8 mouse cellular contexts compared by ENCODE assay signal in genomic region chr15:98993865-98994264, GRCm38 (mm10). TPM values are rescaled to one million over a fixed set of nuclear protein-coding genes. Genes with fewer than 3 reads are reported as not detected.
A peak's percentile ranks its signal among the peaks of the same experiment; 100 is the strongest.
DNase-seq lines count a peak whose midpoint lies in the region; ATAC-seq and TF ChIP-seq lines count a peak whose summit lies in the region.

No protein-coding gene starts in this region.

- peak; percentile 90 to 99 (median 96) for TF ChIP-seq CTCF in MEL (IDR thresholded peaks at IDR 0.05 in 2 of 3, conservative IDR thresholded peaks at IDR 0.05 in 1 of 3; ENCODE audit: control insufficient read depth in 1 of 3, insufficient read depth in 1 of 3, low read depth in 2 of 3, low read length in 3 of 3, poor library complexity in 1 of 3, severe bottlenecking in 1 of 3)

- peaks cover 11 to 23% of the 10 kb centered on the region in 2 experiments for H3K4me1 ChIP-seq in MEL (ENCODE audit: control insufficient read depth in 1 of 2, insufficient read depth in 2 of 2, low read length in 2 of 2)
- peaks cover 38% of the 10 kb centered on the region for H3K4me1 ChIP-seq in forebrain, embryonic 16.5 days (replicated peaks; ENCODE audit: control insufficient read depth, insufficient read depth, low read length)
- peaks cover 32% of the 10 kb centered on the region for H3K4me1 ChIP-seq in hindbrain, embryonic 11.5 days (replicated peaks; ENCODE audit: control insufficient read depth, insufficient read depth, low read length)

- no peak; a peak in 1 of 4 replicates for TF ChIP-seq EP300 in MEL (IDR thresholded peaks at IDR 0.05; ENCODE audit: low read depth in 1 of 2, low read length in 2 of 2)

- no peaks in the 10 kb centered on the region for H3K27me3 ChIP-seq in MEL (ENCODE audit: control insufficient read depth in 1 of 2, insufficient read depth in 2 of 2, low read length in 2 of 2)
- H3K27me3 ChIP-seq in forebrain, embryonic 16.5 days (replicated peaks; ENCODE audit: control insufficient read depth, insufficient read depth, low read length): no peaks in the 10 kb centered on the region
- H3K27me3 ChIP-seq in hindbrain, embryonic 11.5 days (ENCODE audit: control insufficient read depth, insufficient read depth, low read length): no peaks in the 10 kb centered on the region

- H3K79me2 ChIP-seq in MEL (ENCODE audit: control insufficient read depth, insufficient read depth, low read length, poor library complexity): peaks cover 3% of the 10 kb centered on the region; the same call in 1 of the 2 replicates

- no peak for TF ChIP-seq POLR2A in MEL (IDR thresholded peaks at IDR 0.05; ENCODE audit: control insufficient read depth in 1 of 2, insufficient read depth in 1 of 2, low read depth in 1 of 2, low read length in 2 of 2, poor library complexity in 1 of 2)

- peak overlapping the region; percentile 89 for H3K27ac ChIP-seq in MEL (ENCODE audit: control insufficient read depth, low read depth, low read length)
- no peak overlapping the region for H3K27ac ChIP-seq in forebrain, embryonic 16.5 days (ENCODE audit: low read length)
- no peak overlapping the region for H3K27ac ChIP-seq in hindbrain, embryonic 11.5 days (ENCODE audit: low read depth, low read length)

- H3K9me3 ChIP-seq in MEL (replicated peaks; ENCODE audit: insufficient read depth, low read length): no peaks in the 10 kb centered on the region
- H3K9me3 ChIP-seq in forebrain, embryonic 16.5 days (ENCODE audit: control insufficient read depth, low read length): no peaks in the 10 kb centered on the region
- H3K9me3 ChIP-seq in hindbrain, embryonic 11.5 days (ENCODE audit: control insufficient read depth, low read length): no peaks in the 10 kb centered on the region

- WGBS in forebrain, embryonic 16.5 days: under 1% methylated on average over 11 of the region's 11 CpGs
- WGBS in hindbrain, embryonic 11.5 days: 3% methylated on average over 11 of the region's 11 CpGs

- DNase-seq in MEL (ENCODE audit: low read depth, low spot score): peak; percentile 99
- DNase-seq in cerebellum, adult 18-20 months: peak; percentile 86 to 88
- peak; percentile 94 for DNase-seq in hindbrain, embryonic 11.5 days (ENCODE audit: low spot score)
- peak; percentile 81 for DNase-seq in layer of hippocampus, adult 9-11 months
- DNase-seq in lung, postnatal 25 days (ENCODE audit: low spot score): peak; percentile 91
- peak; percentile 94 for DNase-seq in retina, postnatal 1 day
- peak; percentile 94 for DNase-seq in thymus, postnatal 4 days

- peak overlapping the region; percentile 77 for H3K4me2 ChIP-seq in forebrain, embryonic 16.5 days (ENCODE audit: low read length)
- peak overlapping the region; percentile 62; the same call in 1 of the 2 replicates for H3K4me2 ChIP-seq in hindbrain, embryonic 11.5 days (replicated peaks; ENCODE audit: low read depth, low read length)

- peak overlapping the region in 1 of 2 experiments; percentile 78; a peak in 3 of 4 replicates for H3K4me3 ChIP-seq in MEL (ENCODE audit: control insufficient read depth in 1 of 2, insufficient read depth in 1 of 2, low read depth in 2 of 2, low read length in 2 of 2)
- peak overlapping the region; percentile 43 for H3K4me3 ChIP-seq in forebrain, embryonic 16.5 days (replicated peaks; ENCODE audit: low read length)
- H3K4me3 ChIP-seq in hindbrain, embryonic 11.5 days (ENCODE audit: low read depth, low read length): no peak overlapping the region; the same call in 1 of the 2 replicates

- 0 out of 2 replicates have a peak, but pooled peaks have one; percentile 21 for ATAC-seq in forebrain, embryonic 16.5 days
- no peak for ATAC-seq in hindbrain, embryonic 11.5 days (ENCODE audit: low FRiP score)

- TF ChIP-seq RAD21 in MEL (IDR thresholded peaks at IDR 0.05; ENCODE audit: low read depth, low read length): peak; percentile 85

- H3K9ac ChIP-seq in MEL (ENCODE audit: control insufficient read depth, low read depth, low read length, poor library complexity, severe bottlenecking): peak overlapping the region; percentile 84
- H3K9ac ChIP-seq in forebrain, embryonic 16.5 days (replicated peaks; ENCODE audit: low read depth, low read length): no peak overlapping the region; the same call in 1 of the 2 replicates
- H3K9ac ChIP-seq in hindbrain, embryonic 11.5 days (ENCODE audit: low read depth, low read length): no peak overlapping the region

- H3K36me3 ChIP-seq in MEL (ENCODE audit: control insufficient read depth in 1 of 2, insufficient read depth in 2 of 2, low read length in 2 of 2): peaks cover 0 to 14% of the 10 kb centered on the region in 2 experiments; a peak in 2 of 4 replicates
- H3K36me3 ChIP-seq in forebrain, embryonic 16.5 days (ENCODE audit: control insufficient read depth, insufficient read depth): no peaks in the 10 kb centered on the region
- H3K36me3 ChIP-seq in hindbrain, embryonic 11.5 days (ENCODE audit: control insufficient read depth, insufficient read depth, low read length): no peaks in the 10 kb centered on the region

TF ChIP-seq in MEL, 35 proteins besides CTCF, POLR2A, EP300 and RAD21 (continues in another document):
- TF ChIP-seq ZNF384 (IDR thresholded peaks at IDR 0.05; ENCODE audit: low read depth, low read length) (peak; percentile 80), ZKSCAN1 (IDR thresholded peaks at IDR 0.05; ENCODE audit: low read depth, low read length) (no peak), JUND (IDR thresholded peaks at IDR 0.05; ENCODE audit: low read depth, low read length) (peak; percentile 42; the same call in 1 of the 2 replicates), ZMIZ1 (IDR thresholded peaks at IDR 0.05; ENCODE audit: low read depth, low read length) (no peak), RCOR1 (IDR thresholded peaks at IDR 0.05; ENCODE audit: low read depth, low read length) (no peak), GATA1 (IDR thresholded peaks at IDR 0.05; ENCODE audit: low read depth, low read length) (peak; percentile 63), MXI1 (IDR thresholded peaks at IDR 0.05; ENCODE audit: low read depth, low read length) (peak; percentile 90), ETS1 (IDR thresholded peaks at IDR 0.05; ENCODE audit: low read depth, low read length) (peak; percentile 63), MYB (IDR thresholded peaks at IDR 0.05; ENCODE audit: low read depth, low read length) (no peak), HCFC1 (IDR thresholded peaks at IDR 0.05; ENCODE audit: low read depth, low read length) (peak; percentile 57; the same call in 1 of the 2 replicates), USF2 (IDR thresholded peaks at IDR 0.05; ENCODE audit: borderline replicate concordance in 1 of 2, insufficient read depth in 1 of 2, low read depth in 1 of 2, low read length in 2 of 2) (no peak), SMC3 (IDR thresholded peaks at IDR 0.05; ENCODE audit: low read depth, low read length) (peak; percentile 94), USF1 (IDR thresholded peaks at IDR 0.05; ENCODE audit: low read depth, low read length) (no peak), ELF1 (IDR thresholded peaks at IDR 0.05; ENCODE audit: low read depth, low read length) (no peak), SIN3A (IDR thresholded peaks at IDR 0.05; ENCODE audit: low read length) (peak; percentile 85), MAFK (IDR thresholded peaks at IDR 0.05; ENCODE audit: borderline replicate concordance, low read depth, low read length) (no peak), MEF2A (IDR thresholded peaks at IDR 0.05; ENCODE audit: extremely low read depth, insufficient replicate concordance, low read depth, low read length, poor library complexity, severe bottlenecking) (no peak), NELFE (IDR thresholded peaks at IDR 0.05; ENCODE audit: low read depth, low read length) (peak; percentile 20; the same call in 1 of the 2 replicates), ZC3H11A (IDR thresholded peaks at IDR 0.05; ENCODE audit: low read depth, low read length) (peak; percentile 83), CHD1 (IDR thresholded peaks at IDR 0.05; ENCODE audit: low read depth, low read length) (peak; percentile 95; the same call in 1 of the 2 replicates), TCF12 (IDR thresholded peaks at IDR 0.05; ENCODE audit: low read depth, low read length) (0 out of 2 replicates have a peak, but pooled peaks have one; percentile 24), TBP (IDR thresholded peaks at IDR 0.05; ENCODE audit: low read depth, low read length) (peak; percentile 73), MYC (IDR thresholded peaks at IDR 0.05; ENCODE audit: low read depth, low read length) (peak; percentile 94), MAX (IDR thresholded peaks at IDR 0.05; ENCODE audit: low read length) (peak; percentile 82), E2F4 (IDR thresholded peaks at IDR 0.05; ENCODE audit: borderline replicate concordance, low read depth, low read length) (no peak)

RNA-seq across cellular contexts. Expression of gene Tuba1c, which starts 35.8 kb away (rescaled TPM):
- total RNA-seq in MEL (2012; rRNA removed): 163 and 201 TPM in 2 replicates
- 100 to 1,000 TPM in 1 of 2 experiments, not detected in 1; 129 TPM for polyA plus RNA-seq in MEL (2012; ENCODE audit: insufficient read depth in 1 of 2, insufficient read length in 2 of 2, low read depth in 1 of 2, low replicate concordance in 2 of 2, missing spikeins in 1 of 2)
- polyA plus RNA-seq in forebrain, embryonic 16.5 days (2015; fragmentation: Nextera tagmentation; extraction: Ambion mirVana): 42.1 and 48.9 TPM in 2 replicates
- polyA plus RNA-seq in hindbrain, embryonic 11.5 days (2014; fragmentation: Nextera tagmentation; extraction: Ambion mirVana): 93.2 and 95.2 TPM in 2 replicates

RNA-seq across cellular contexts. Expression of gene Tuba1a, which starts 40.4 kb away (rescaled TPM):
- 112 and 133 TPM in 2 replicates for total RNA-seq in MEL (2012; rRNA removed)
- 10 to 100 TPM in 1 of 2 experiments, not detected in 1; 83.6 TPM for polyA plus RNA-seq in MEL (2012; ENCODE audit: insufficient read depth in 1 of 2, insufficient read length in 2 of 2, low read depth in 1 of 2, low replicate concordance in 2 of 2, missing spikeins in 1 of 2)
- 16,411 and 16,831 TPM in 2 replicates for polyA plus RNA-seq in forebrain, embryonic 16.5 days (2015; fragmentation: Nextera tagmentation; extraction: Ambion mirVana)
- 8,897 and 9,833 TPM in 2 replicates for polyA plus RNA-seq in hindbrain, embryonic 11.5 days (2014; fragmentation: Nextera tagmentation; extraction: Ambion mirVana)

RNA-seq across cellular contexts. Expression of gene Gm49450, which starts 40.5 kb away (rescaled TPM):
- not detected in 2 replicates for total RNA-seq in MEL (2012; rRNA removed)
- polyA plus RNA-seq in MEL (2012; ENCODE audit: insufficient read depth in 1 of 2, insufficient read length in 2 of 2, low read depth in 1 of 2, low replicate concordance in 2 of 2, missing spikeins in 1 of 2): not detected
- polyA plus RNA-seq in forebrain, embryonic 16.5 days (2015; fragmentation: Nextera tagmentation; extraction: Ambion mirVana): not detected in 2 replicates
- not detected in 2 replicates for polyA plus RNA-seq in hindbrain, embryonic 11.5 days (2014; fragmentation: Nextera tagmentation; extraction: Ambion mirVana)

RNA-seq across cellular contexts. Expression of gene Tuba1b, which starts 59.5 kb away (rescaled TPM):
- total RNA-seq in MEL (2012; rRNA removed): 1,577 and 1,672 TPM in 2 replicates
- polyA plus RNA-seq in MEL (2012; ENCODE audit: insufficient read depth in 1 of 2, insufficient read length in 2 of 2, low read depth in 1 of 2, low replicate concordance in 2 of 2, missing spikeins in 1 of 2): 1,000 to 10,000 TPM in 1 of 2 experiments, not detected in 1; 1,861 TPM
- polyA plus RNA-seq in forebrain, embryonic 16.5 days (2015; fragmentation: Nextera tagmentation; extraction: Ambion mirVana): 1,178 and 1,185 TPM in 2 replicates
- 1,792 and 1,905 TPM in 2 replicates for polyA plus RNA-seq in hindbrain, embryonic 11.5 days (2014; fragmentation: Nextera tagmentation; extraction: Ambion mirVana)

Comparison
In these comparisons a context has a peak if more than half of its experiments do, and no peak if none do; other contexts are left out.
1. RNA of gene Tuba1a, which starts 40.4 kb away (polyA plus RNA-seq): 16,411 to 16,831 TPM in forebrain, embryonic 16.5 days and 8,897 to 9,833 TPM in hindbrain, embryonic 11.5 days; 83.6 TPM in MEL; every median in the first group is over 100 times any median in the second.
2. Peak in every context shown above with its lines, with median percentiles within 50 percentile points of each other: DNase-seq.